In the genomic region with DNA sequence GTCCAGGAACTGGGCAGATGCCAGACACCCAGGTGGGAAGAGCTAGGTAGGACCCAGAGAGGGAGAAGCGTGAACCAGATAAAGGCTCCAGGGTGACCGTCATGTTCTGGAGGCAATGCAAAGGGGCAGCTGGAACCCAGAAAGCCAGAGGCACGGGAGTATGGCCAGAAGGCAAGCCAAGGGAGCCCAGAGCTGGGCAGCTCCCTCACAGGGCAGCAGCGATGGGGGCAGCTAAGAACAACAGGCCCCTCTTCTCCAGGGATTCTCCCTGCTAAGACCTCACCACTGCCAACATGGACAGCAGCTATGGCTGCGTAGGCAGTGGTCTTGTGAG, we compare ENCODE assay signal across 9 mouse cellular contexts. TPM values are rescaled to one million over a fixed set of nuclear protein-coding genes. Genes with fewer than 3 reads are reported as not detected.
DNase-seq lines count a peak whose midpoint lies in the region; ATAC-seq lines count a peak whose summit lies in the region.
"Had no signal": no experiment of that assay in that cellular context is flagged by ENCODE, and none has a peak within 500 bp of the region (broad histone marks: within the 10 kb centered on the region; RNA-seq: fewer than 3 reads in every experiment).

No protein-coding gene starts in this region.

- peak overlapping the region; percentile 25; the same call in 1 of the 2 replicates for H3K4me3 ChIP-seq in heart, embryonic 11.5 days (ENCODE audit: low read depth, low read length)
- H3K4me3 ChIP-seq in limb, embryonic 13.5 days = peak overlapping the region; percentile 39; the same call in 1 of the 2 replicates
- no peak overlapping the region for H3K4me3 ChIP-seq in stomach, embryonic 16.5 days (replicated peaks; ENCODE audit: low read length)

- DNase-seq in heart, postnatal 25 days (ENCODE audit: low spot score) = no peak
- DNase-seq in testis, postnatal 10 days (ENCODE audit: low spot score) = peak; percentile 38
- DNase-seq in testis, postnatal 14 days (ENCODE audit: low spot score) = no peak
- DNase-seq in left cerebral cortex, adult 11 months (ENCODE audit: low spot score) = no peak
- DNase-seq in layer of hippocampus, postnatal 36 days = no peak
- DNase-seq: layer of hippocampus, adult 9-11 months had no signal

- ATAC-seq in heart, embryonic 11.5 days (replicated peaks; ENCODE audit: insufficient number of reproducible peaks, low FRiP score, low TSS enrichment) = no peak
- no peak for ATAC-seq in limb, embryonic 13.5 days (ENCODE audit: low FRiP score, low read depth)
- ATAC-seq in stomach, embryonic 16.5 days (ENCODE audit: insufficient read depth, low FRiP score) = no peak

- 33% methylated on average over 5 of the region's 5 CpGs for WGBS in heart, embryonic 11.5 days (ENCODE audit: insufficient replicate concordance)
- 36% methylated on average over 5 of the region's 5 CpGs for WGBS in limb, embryonic 13.5 days
- 42% methylated on average over 5 of the region's 5 CpGs for WGBS in stomach, embryonic 16.5 days

- peak overlapping the region; percentile 88 for H3K27ac ChIP-seq in heart, embryonic 11.5 days (ENCODE audit: low read depth, low read length)
- H3K27ac ChIP-seq in limb, embryonic 13.5 days = no peak overlapping the region
- peak overlapping the region; percentile 83 for H3K27ac ChIP-seq in stomach, embryonic 16.5 days (ENCODE audit: low read length)

- peaks cover 6% of the 10 kb centered on the region; the same call in 1 of the 2 replicates for H3K27me3 ChIP-seq in heart, embryonic 11.5 days (ENCODE audit: control insufficient read depth, insufficient read depth, low read length)
- peaks cover 23% of the 10 kb centered on the region for H3K27me3 ChIP-seq in limb, embryonic 13.5 days
- H3K27me3 ChIP-seq in stomach, embryonic 16.5 days (ENCODE audit: control insufficient read depth, insufficient read depth, low read length) = no peaks in the 10 kb centered on the region; the same call in 1 of the 2 replicates

- peak overlapping the region; percentile 64 for H3K4me2 ChIP-seq in heart, embryonic 11.5 days
- H3K4me2 ChIP-seq in limb, embryonic 13.5 days (replicated peaks) = peak overlapping the region; percentile 76
- H3K4me2 ChIP-seq in stomach, embryonic 16.5 days (ENCODE audit: low read depth, low read length) = peak overlapping the region; percentile 64

- intact Hi-C loops in heart, postnatal 25 days (cut with DNase I) = no loop called here

- H3K9ac ChIP-seq in heart, embryonic 11.5 days (ENCODE audit: low read depth, low read length) = 0 out of 2 replicates have a peak overlapping the region, but pooled peaks have one; percentile 7
- H3K9ac ChIP-seq in limb, embryonic 13.5 days = peak overlapping the region; percentile 46; the same call in 1 of the 2 replicates
- peak overlapping the region; percentile 64; the same call in 1 of the 2 replicates for H3K9ac ChIP-seq in stomach, embryonic 16.5 days (ENCODE audit: low read length)

- no peaks in the 10 kb centered on the region for H3K9me3 ChIP-seq in heart, embryonic 11.5 days (replicated peaks; ENCODE audit: control insufficient read depth, low read length)
- no peaks in the 10 kb centered on the region for H3K9me3 ChIP-seq in limb, embryonic 13.5 days
- no peaks in the 10 kb centered on the region for H3K9me3 ChIP-seq in stomach, embryonic 16.5 days (replicated peaks; ENCODE audit: control insufficient read depth, low read length)

- peaks cover 8% of the 10 kb centered on the region; the same call in 1 of the 2 replicates for H3K36me3 ChIP-seq in heart, embryonic 11.5 days (ENCODE audit: control insufficient read depth, insufficient read depth, low read length)
- H3K36me3 ChIP-seq in limb, embryonic 13.5 days = no peaks in the 10 kb centered on the region
- no peaks in the 10 kb centered on the region for H3K36me3 ChIP-seq in stomach, embryonic 16.5 days (ENCODE audit: control insufficient read depth, insufficient read depth, low read length)

- H3K4me1 ChIP-seq in heart, embryonic 11.5 days (ENCODE audit: control insufficient read depth, insufficient read depth, low read length) = peaks cover 57% of the 10 kb centered on the region
- peaks cover 28% of the 10 kb centered on the region for H3K4me1 ChIP-seq in limb, embryonic 13.5 days
- peaks cover 32% of the 10 kb centered on the region for H3K4me1 ChIP-seq in stomach, embryonic 16.5 days (ENCODE audit: control insufficient read depth, insufficient read depth, low read length)

RNA-seq across cellular contexts. Expression of gene Kcnh2, which starts 21.5 kb away (rescaled TPM):
- polyA plus RNA-seq in heart, embryonic 11.5 days (2014; fragmentation: Nextera tagmentation; extraction: Ambion mirVana) = 19.4 and 20.8 TPM in 2 replicates
- total RNA-seq in heart, postnatal 25 days (2021) = 10 to 100 TPM; 62.4 to 67.2 TPM
- polyA plus RNA-seq in limb, embryonic 13.5 days (2015; fragmentation: Nextera tagmentation; extraction: Ambion mirVana) = 2.7 and 3.1 TPM in 2 replicates
- polyA plus RNA-seq in stomach, embryonic 16.5 days (2015; fragmentation: Nextera tagmentation; extraction: Ambion mirVana) = 5.6 and 6.5 TPM in 2 replicates
- 10 to 100 TPM; 21.3 to 23.7 TPM for total RNA-seq in layer of hippocampus, postnatal 36 days (2021)

RNA-seq across cellular contexts. Expression of gene Nos3, which starts 34.7 kb away (rescaled TPM):
- 21.5 and 30.4 TPM in 2 replicates for polyA plus RNA-seq in heart, embryonic 11.5 days (2014; fragmentation: Nextera tagmentation; extraction: Ambion mirVana)
- total RNA-seq in heart, postnatal 25 days (2021) = 10 to 100 TPM; 24.1 to 28.1 TPM
- polyA plus RNA-seq in limb, embryonic 13.5 days (2015; fragmentation: Nextera tagmentation; extraction: Ambion mirVana) = 6.0 and 6.6 TPM in 2 replicates
- polyA plus RNA-seq in stomach, embryonic 16.5 days (2015; fragmentation: Nextera tagmentation; extraction: Ambion mirVana) = 6.5 and 7.3 TPM in 2 replicates
- 1 to 10 TPM; 6.1 to 6.4 TPM for total RNA-seq in layer of hippocampus, postnatal 36 days (2021)

Comparison
In these comparisons a context has a peak if more than half of its experiments do, and no peak if none do; other contexts are left out.
1. H3K9ac ChIP-seq: peak in every context shown above with its lines; median percentile 64 in stomach, embryonic 16.5 days; 46 in limb, embryonic 13.5 days; 7 in heart, embryonic 11.5 days.